Mouse (Mus musculus): Measurements from ENCODE around the gene Syce1. TPM values are rescaled to one million over a fixed set of nuclear protein-coding genes. Genes with fewer than 3 reads are reported as not detected.

The Syce1 gene
- total and polyA plus RNA-seq, 3 experiments = not detected

GRCm38 (mm10) chr7:140802629-140803028 lies 15.0 kb upstream of the Syce1 start:
- H3K9me3 ChIP-seq (replicated peaks; ENCODE audit: insufficient read depth, low read length) = no peaks in the 10 kb centered on the region
- DNase-seq (ENCODE audit: low read depth, low spot score) = no peak
- no peak for TF ChIP-seq RAD21 (IDR thresholded peaks at IDR 0.05; ENCODE audit: low read depth, low read length)
- TF ChIP-seq USF2 (IDR thresholded peaks at IDR 0.05; ENCODE audit: borderline replicate concordance in 1 of 2, insufficient read depth in 1 of 2, low read depth in 1 of 2, low read length in 2 of 2) = no peak
- TF ChIP-seq SIN3A (IDR thresholded peaks at IDR 0.05; ENCODE audit: low read length) = no peak
- no peaks in the 10 kb centered on the region for H3K36me3 ChIP-seq (ENCODE audit: control insufficient read depth in 1 of 2, insufficient read depth in 2 of 2, low read length in 2 of 2)
- no peaks in the 10 kb centered on the region; a peak in 3 of 4 replicates for H3K27me3 ChIP-seq (ENCODE audit: control insufficient read depth in 1 of 2, insufficient read depth in 2 of 2, low read length in 2 of 2)
- no peaks in the 10 kb centered on the region for H3K79me2 ChIP-seq (ENCODE audit: control insufficient read depth, insufficient read depth, low read length, poor library complexity)
- no peak overlapping the region for H3K9ac ChIP-seq (ENCODE audit: control insufficient read depth, low read depth, low read length, poor library complexity, severe bottlenecking)
- H3K27ac ChIP-seq (ENCODE audit: control insufficient read depth, low read depth, low read length) = no peak overlapping the region
- no peaks in the 10 kb centered on the region for H3K4me1 ChIP-seq (ENCODE audit: control insufficient read depth in 1 of 2, insufficient read depth in 2 of 2, low read length in 2 of 2)
- no peak overlapping the region for H3K4me3 ChIP-seq (ENCODE audit: control insufficient read depth in 1 of 2, insufficient read depth in 1 of 2, low read depth in 2 of 2, low read length in 2 of 2)

DNA sequence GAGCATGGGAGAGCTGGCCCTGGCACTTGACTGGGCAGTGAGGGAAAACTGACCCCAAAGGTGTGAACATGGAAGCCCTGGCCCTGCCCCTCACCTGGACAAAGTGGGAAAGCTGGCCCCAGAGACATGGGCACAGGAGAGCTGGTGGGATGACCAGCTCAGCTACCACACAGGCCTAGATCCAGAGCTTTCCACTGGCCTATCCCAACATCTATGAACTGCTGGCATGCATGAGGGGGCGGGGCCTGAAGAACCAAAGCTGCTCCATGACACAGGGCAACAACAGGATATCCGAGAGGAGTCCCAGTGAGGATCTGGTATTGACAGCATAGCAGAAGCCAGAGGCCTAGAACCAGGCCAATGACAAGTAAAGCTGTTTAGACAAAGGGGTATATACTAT lies 10.6 kb upstream of the Syce1 start:
- H3K36me3 ChIP-seq (ENCODE audit: control insufficient read depth in 1 of 2, insufficient read depth in 2 of 2, low read length in 2 of 2) = no peaks in the 10 kb centered on the region
- no peak for TF ChIP-seq SIN3A (IDR thresholded peaks at IDR 0.05; ENCODE audit: low read length)
- no peak for TF ChIP-seq CHD2 (IDR thresholded peaks at IDR 0.05; ENCODE audit: low read length)
- TF ChIP-seq ETS1 (IDR thresholded peaks at IDR 0.05; ENCODE audit: low read depth, low read length) = no peak
- TF ChIP-seq MYC (IDR thresholded peaks at IDR 0.05; ENCODE audit: low read depth, low read length) = no peak
- no peak for TF ChIP-seq MAX (IDR thresholded peaks at IDR 0.05; ENCODE audit: low read length)
- TF ChIP-seq ZC3H11A (IDR thresholded peaks at IDR 0.05; ENCODE audit: low read depth, low read length) = no peak
- TF ChIP-seq ZNF384 (IDR thresholded peaks at IDR 0.05; ENCODE audit: low read depth, low read length) = no peak
- no peak for TF ChIP-seq USF2 (IDR thresholded peaks at IDR 0.05; ENCODE audit: borderline replicate concordance in 1 of 2, insufficient read depth in 1 of 2, low read depth in 1 of 2, low read length in 2 of 2)
- TF ChIP-seq TBP (IDR thresholded peaks at IDR 0.05; ENCODE audit: low read depth, low read length) = no peak
- TF ChIP-seq POLR2AphosphoS2 (IDR thresholded peaks at IDR 0.05; ENCODE audit: low read length) = no peak
- no peak for TF ChIP-seq USF1 (IDR thresholded peaks at IDR 0.05; ENCODE audit: low read depth, low read length)
- no peak for TF ChIP-seq UBTF (IDR thresholded peaks at IDR 0.05; ENCODE audit: borderline replicate concordance, insufficient read depth, low read depth, low read length)
- no peak for TF ChIP-seq JUND (IDR thresholded peaks at IDR 0.05; ENCODE audit: low read depth, low read length)
- TF ChIP-seq NRF1 (IDR thresholded peaks at IDR 0.05; ENCODE audit: insufficient read depth, low read depth, low read length, poor library complexity, severe bottlenecking) = no peak
- no peak for TF ChIP-seq POLR2A (IDR thresholded peaks at IDR 0.05; ENCODE audit: control insufficient read depth in 1 of 2, insufficient read depth in 1 of 2, low read depth in 1 of 2, low read length in 2 of 2, poor library complexity in 1 of 2)
- no peak for TF ChIP-seq RAD21 (IDR thresholded peaks at IDR 0.05; ENCODE audit: low read depth, low read length)
- TF ChIP-seq HCFC1 (IDR thresholded peaks at IDR 0.05; ENCODE audit: low read depth, low read length) = no peak
- H3K4me1 ChIP-seq (ENCODE audit: control insufficient read depth in 1 of 2, insufficient read depth in 2 of 2, low read length in 2 of 2) = no peaks in the 10 kb centered on the region
- no peaks in the 10 kb centered on the region for H3K9me3 ChIP-seq (replicated peaks; ENCODE audit: insufficient read depth, low read length)
- H3K9ac ChIP-seq (ENCODE audit: control insufficient read depth, low read depth, low read length, poor library complexity, severe bottlenecking) = no peak overlapping the region
- H3K79me2 ChIP-seq (ENCODE audit: control insufficient read depth, insufficient read depth, low read length, poor library complexity) = no peaks in the 10 kb centered on the region
- no peak overlapping the region for H3K4me3 ChIP-seq (ENCODE audit: control insufficient read depth in 1 of 2, insufficient read depth in 1 of 2, low read depth in 2 of 2, low read length in 2 of 2)
- H3K27ac ChIP-seq (ENCODE audit: control insufficient read depth, low read depth, low read length) = no peak overlapping the region
- H3K27me3 ChIP-seq (ENCODE audit: control insufficient read depth in 1 of 2, insufficient read depth in 2 of 2, low read length in 2 of 2) = peaks cover 3 to 6% of the 10 kb centered on the region in 2 experiments
- no peak for DNase-seq (ENCODE audit: low read depth, low spot score)

All from MEL (cell line).